Mouse (Mus musculus): ENCODE measurements at regions not wholly inside any gene's neighbourhood (a gene's known extent, or its start where the extent isn't known, plus 50 kb on each side); places are given as distances from the start of the nearest gene placed in this dataset.
"Not testable (repeated sequence)": the region's sequence is repeated elsewhere in the genome, so short reads cannot be mapped to it uniquely, and the experiment has no call there.

DNA sequence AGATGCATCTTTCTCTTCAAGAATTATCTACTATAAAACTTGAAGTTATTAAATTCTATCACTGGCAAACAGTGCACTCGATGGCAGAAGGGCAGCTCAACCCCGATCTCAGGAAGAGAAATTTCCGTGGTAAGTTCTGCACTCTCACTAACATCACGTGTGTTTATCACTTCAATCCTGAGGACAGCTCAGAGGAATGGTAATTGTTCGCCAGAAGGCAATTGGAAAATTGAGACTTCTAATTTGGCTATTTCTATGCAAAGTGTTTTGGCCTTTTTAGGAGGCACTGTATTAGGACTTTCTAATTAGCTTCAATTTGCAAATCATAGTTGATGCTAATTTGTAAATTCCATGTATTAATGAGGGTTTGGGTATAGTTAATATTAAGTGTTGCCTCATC is 977.3 kb downstream of the Defb40 start:
- DNase-seq = no peak

DNA sequence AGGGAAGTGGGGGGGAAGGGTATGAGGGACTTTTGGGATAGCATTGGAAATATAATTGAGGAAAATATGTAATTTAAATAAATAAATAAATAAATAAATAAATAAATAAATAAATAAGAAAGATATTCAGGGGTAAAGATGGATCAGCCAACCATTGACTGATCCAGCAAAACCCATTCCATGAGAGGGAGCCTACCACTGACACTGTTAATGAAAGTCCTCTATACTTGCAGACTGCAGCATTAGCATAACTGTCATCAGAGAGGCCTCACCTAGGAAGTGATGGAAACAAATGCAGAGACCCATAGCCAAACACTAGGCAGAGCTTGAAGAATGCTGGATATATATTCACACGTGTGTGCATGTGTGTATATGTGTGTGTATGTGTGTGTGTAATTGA is 993.3 kb downstream of the Defb40 start:
- DNase-seq = no peak

GRCm38 (mm10) chr8:17948848-17949247 is 1029.2 kb downstream of the Defb40 start:
- DNase-seq = no peak

DNA sequence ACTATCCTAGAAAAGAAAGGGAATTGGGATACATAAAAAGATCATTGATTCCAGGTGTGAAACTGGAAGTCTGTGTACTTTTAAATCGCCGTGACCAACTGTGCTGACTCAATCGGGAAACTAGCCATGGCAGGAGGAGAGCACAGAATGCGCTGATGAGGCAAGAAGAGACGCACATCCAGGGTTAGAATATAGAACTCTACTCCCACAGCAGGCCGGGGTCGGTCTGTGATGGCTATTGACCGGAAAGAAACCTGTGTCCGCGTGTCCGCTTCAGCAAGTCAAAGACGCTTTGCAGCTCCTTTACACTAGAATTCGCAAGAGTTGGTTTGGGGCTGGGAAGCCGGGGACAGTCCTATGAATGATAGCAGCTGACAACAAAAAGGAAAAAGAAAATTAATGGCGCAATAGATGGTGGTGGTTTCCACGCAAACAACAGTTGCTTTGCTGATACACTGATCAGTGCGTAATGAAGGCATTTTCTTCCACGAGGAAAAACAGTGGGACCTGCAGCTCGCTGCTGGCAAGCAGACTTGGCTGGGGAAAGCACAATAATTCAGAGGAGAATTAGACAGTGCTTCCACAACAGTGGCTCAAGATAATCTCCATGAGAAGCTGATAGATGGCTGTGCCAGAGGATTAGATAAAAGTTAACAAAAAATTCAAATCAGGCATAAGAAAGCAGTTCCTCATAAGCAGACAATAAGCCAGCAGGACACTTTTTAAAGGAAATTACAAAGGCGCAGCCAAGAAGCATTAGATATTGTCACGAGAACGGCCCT is 1029.8 kb downstream of the Defb40 start:
- DNase-seq = no peak

GRCm38 (mm10) chr8:17934696-17935095 is 1043.4 kb downstream of the Defb40 start:
- no peak for DNase-seq

- DNase-seq = no peak
Measured at GRCm38 (mm10) chr8:17909316-17909715, 1068.7 kb downstream of the Defb40 start.

- not testable (repeated sequence) for DNase-seq
Measured at GRCm38 (mm10) chr8:17888598-17888997, 1089.5 kb downstream of the Defb40 start.

- DNase-seq = no peak
Measured at GRCm38 (mm10) chr8:17863388-17863787, 1114.7 kb downstream of the Defb40 start.
